Mouse (Mus musculus) liver, embryonic 14.5 days (tissue): ENCODE measurements around the gene Apba3.

ENCODE experiments used
- CTCF ChIP-seq: IDR thresholded peaks from 2 replicates; pipeline ENCODE4 v1.5.1; 2016; ENCODE audit warnings: antibody characterized with exemption, low read depth, control low read depth
- EP300 ChIP-seq: IDR thresholded peaks from 2 replicates; pipeline ENCODE4 v1.6.1; 2016; ENCODE audit warnings: antibody characterized with exemption, low read depth

GRCm38 (mm10) chr10:81303258-81303657, 36.5 kb downstream of the Apba3 start:
- TF ChIP-seq CTCF (no peak), EP300 (no peak)
